Mouse (Mus musculus): Measurements from ENCODE around the gene Olfr1326-ps1. TPM values are rescaled to one million over a fixed set of nuclear protein-coding genes. Genes with fewer than 3 reads are reported as not detected.

Olfr1326-ps1 gene
- not detected in 2 replicates for polyA plus RNA-seq (2011; ENCODE audit: insufficient read length, low read depth, missing spikeins)

- no peak for TF ChIP-seq CTCF (IDR thresholded peaks at IDR 0.05; ENCODE audit: borderline replicate concordance, insufficient read depth, low read length)
- no peak for TF ChIP-seq POLR2A (IDR thresholded peaks at IDR 0.05; ENCODE audit: low read depth, low read length)
- H3K4me1 ChIP-seq (ENCODE audit: control insufficient read depth, insufficient read depth, low read length), result no peaks in the 10 kb centered on the region
- H3K27ac ChIP-seq (ENCODE audit: insufficient read depth, low read length), result no peak within 1 kb of the TSS
These were observed at the start of gene Olfr1326-ps1 for GRCm38 (mm10) chrX:74574788-74575187. Olfr1326-ps1 (minus strand) TSS chrX:74574888.

DNA sequence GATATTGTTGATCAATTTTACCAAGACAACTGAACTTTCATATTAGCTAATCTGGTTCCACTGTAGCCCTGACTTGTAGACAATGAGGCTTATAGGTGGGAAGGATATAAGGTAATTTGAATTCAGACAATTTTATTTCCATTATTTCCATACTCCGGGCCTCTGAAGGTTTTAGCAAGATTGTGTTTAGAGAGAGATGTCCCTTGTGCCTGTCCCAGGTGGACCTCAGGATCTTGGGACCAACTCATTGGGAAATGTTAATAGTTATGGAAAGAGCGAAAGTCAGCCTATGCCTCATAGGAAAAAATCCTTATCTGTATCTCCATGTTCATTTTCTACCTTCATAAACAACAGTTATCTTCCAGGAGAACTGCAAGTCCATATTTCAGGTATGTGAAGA is 17.7 kb upstream of the Olfr1326-ps1 start, which contains the start of gene Olfr1325:
Gene Olfr1325 (plus strand): TSS at position 301 of the 400 bp plus-strand sequence.
- H3K27ac ChIP-seq (ENCODE audit: insufficient read depth, low read length), result no peak within 1 kb of the TSS
- H3K4me3 ChIP-seq (ENCODE audit: insufficient read depth, low read length), result no peak within 1 kb of the TSS
- no peaks in the 10 kb centered on the region for H3K4me1 ChIP-seq (ENCODE audit: control insufficient read depth, insufficient read depth, low read length)
- TF ChIP-seq POLR2A (IDR thresholded peaks at IDR 0.05; ENCODE audit: low read depth, low read length) (no peak), CTCF (IDR thresholded peaks at IDR 0.05; ENCODE audit: borderline replicate concordance, insufficient read depth, low read length) (no peak)

More at GRCm38 (mm10) chrX:74574788-74575187, at the start of gene Olfr1326-ps1:
- no peak within 1 kb of the TSS for H3K4me3 ChIP-seq (ENCODE audit: insufficient read depth, low read length)

Other genes starting within 250 kb of the Olfr1326-ps1 start
- gene Plxna3, start 245.8 kb downstream of the Olfr1326-ps1 start, polyA plus RNA-seq (2011; ENCODE audit: insufficient read length, low read depth, missing spikeins), result 39.7 and 53.1 TPM in 2 replicates
- gene Lage3, start 221.3 kb downstream of the Olfr1326-ps1 start, polyA plus RNA-seq (2011; ENCODE audit: insufficient read length, low read depth, missing spikeins), result 56.1 and 62.9 TPM in 2 replicates
- gene Ubl4a, start 201.7 kb downstream of the Olfr1326-ps1 start, polyA plus RNA-seq (2011; ENCODE audit: insufficient read length, low read depth, missing spikeins), result 47.0 and 62.6 TPM in 2 replicates
- gene Slc10a3, start 201.5 kb downstream of the Olfr1326-ps1 start, polyA plus RNA-seq (2011; ENCODE audit: insufficient read length, low read depth, missing spikeins), result 20.6 and 22.4 TPM in 2 replicates
- gene Fam3a, start 181.6 kb downstream of the Olfr1326-ps1 start, polyA plus RNA-seq (2011; ENCODE audit: insufficient read length, low read depth, missing spikeins), result 23.5 and 30.6 TPM in 2 replicates
- gene Ikbkg, start 181.6 kb downstream of the Olfr1326-ps1 start, polyA plus RNA-seq (2011; ENCODE audit: insufficient read length, low read depth, missing spikeins), result 36.8 and 57.9 TPM in 2 replicates
- gene G6pdx, start 145.7 kb downstream of the Olfr1326-ps1 start, polyA plus RNA-seq (2011; ENCODE audit: insufficient read length, low read depth, missing spikeins), result 58.1 and 65.0 TPM in 2 replicates
- gene Gm6880, start 93.5 kb downstream of the Olfr1326-ps1 start, polyA plus RNA-seq (2011; ENCODE audit: insufficient read length, low read depth, missing spikeins), result not detected in 2 replicates
- gene Olfr1325, start 17.8 kb upstream of the Olfr1326-ps1 start, polyA plus RNA-seq (2011; ENCODE audit: insufficient read length, low read depth, missing spikeins), result not detected in 2 replicates
- not detected in 2 replicates for gene Gm5640, start 70.7 kb upstream of the Olfr1326-ps1 start, polyA plus RNA-seq (2011; ENCODE audit: insufficient read length, low read depth, missing spikeins)
- gene Gm6890, start 166.0 kb upstream of the Olfr1326-ps1 start, polyA plus RNA-seq (2011; ENCODE audit: insufficient read length, low read depth, missing spikeins), result not detected in 2 replicates

Measured in embryonic fibroblast, embryonic 13.5 days (primary cell).